Mouse (Mus musculus) G1E (cell line): ENCODE results near the gene Tbrg4.

Source experiments
- CTCF ChIP-seq: IDR thresholded peaks from 2 replicates; pipeline ENCODE4 v1.5.1; 2012; ENCODE audit warnings: low read depth, low read length, inconsistent platforms, mixed read lengths
- GATA1 ChIP-seq: IDR thresholded peaks from 2 replicates; pipeline ENCODE4 v1.6.1; 2012; ENCODE audit warnings: borderline replicate concordance, low read length, inconsistent platforms, mixed read lengths
- TAL1 ChIP-seq: conservative IDR thresholded peaks from 2 replicates; pipeline ENCODE4 v1.6.1; 2012; ENCODE audit warnings: low read depth, low read length, inconsistent platforms, mixed read lengths

GRCm38 (mm10) chr11:6566496-6566895, 59.4 kb downstream of the Tbrg4 start:
- TF ChIP-seq CTCF (no peak), TAL1 (no peak), GATA1 (no peak)
